Mouse (Mus musculus) thymus, postnatal 36 days (tissue): ENCODE measurements around the gene Celf5.
A peak's percentile ranks its signal among the peaks of the same experiment; 100 is the strongest.

Source experiments
- DNase-seq, 2 experiments: peaks; one replicate each; pipeline ENCODE4 v3.0.0; 2022; ENCODE audit warnings: mixed read lengths in 2 of 2

Gene Celf5

DNA sequence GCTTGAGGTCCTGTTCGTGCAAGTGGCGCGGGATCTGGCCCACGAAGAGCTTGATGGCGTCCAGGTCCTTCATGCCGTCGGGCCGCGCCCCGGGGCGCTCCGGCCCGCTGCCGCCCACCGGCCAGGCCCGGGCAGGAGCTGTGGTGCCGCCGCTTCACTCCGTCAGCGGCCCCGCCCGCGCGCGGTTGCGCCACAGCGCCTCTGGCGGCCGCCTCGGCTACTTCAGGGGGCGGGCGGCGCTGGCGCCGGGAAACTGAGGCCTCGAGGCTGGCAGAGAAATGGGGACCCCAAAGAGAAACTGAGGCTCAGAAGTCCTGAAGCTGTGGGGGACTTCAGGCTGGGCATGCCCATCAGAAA lies at the start of gene Celf5:
Gene Celf5 (minus strand): TSS at position 177 of the 357 bp plus-strand sequence.
- peak; percentile 59 to 68 for DNase-seq

DNA sequence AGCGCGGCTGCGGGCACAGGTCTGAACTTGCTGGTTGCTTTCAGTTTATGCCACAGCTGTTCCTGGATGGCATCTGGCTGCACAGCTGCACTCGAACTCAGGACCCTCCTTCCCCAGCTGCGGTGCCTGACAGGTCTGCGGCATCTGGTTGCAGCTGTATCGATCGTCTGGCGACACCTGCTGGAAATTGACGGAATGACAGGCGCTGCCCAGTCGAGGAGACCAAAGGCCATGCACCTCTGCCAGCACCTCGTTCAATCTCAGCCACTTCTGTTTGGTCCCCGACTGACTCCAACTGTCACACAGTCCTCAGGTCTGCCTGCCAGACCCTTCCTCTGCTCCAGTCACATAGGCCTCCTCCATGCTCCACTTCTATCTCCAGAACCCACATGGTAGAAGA lies 44.3 kb upstream of the Celf5 start:
- DNase-seq, result peak; percentile 83 to 86

DNA sequence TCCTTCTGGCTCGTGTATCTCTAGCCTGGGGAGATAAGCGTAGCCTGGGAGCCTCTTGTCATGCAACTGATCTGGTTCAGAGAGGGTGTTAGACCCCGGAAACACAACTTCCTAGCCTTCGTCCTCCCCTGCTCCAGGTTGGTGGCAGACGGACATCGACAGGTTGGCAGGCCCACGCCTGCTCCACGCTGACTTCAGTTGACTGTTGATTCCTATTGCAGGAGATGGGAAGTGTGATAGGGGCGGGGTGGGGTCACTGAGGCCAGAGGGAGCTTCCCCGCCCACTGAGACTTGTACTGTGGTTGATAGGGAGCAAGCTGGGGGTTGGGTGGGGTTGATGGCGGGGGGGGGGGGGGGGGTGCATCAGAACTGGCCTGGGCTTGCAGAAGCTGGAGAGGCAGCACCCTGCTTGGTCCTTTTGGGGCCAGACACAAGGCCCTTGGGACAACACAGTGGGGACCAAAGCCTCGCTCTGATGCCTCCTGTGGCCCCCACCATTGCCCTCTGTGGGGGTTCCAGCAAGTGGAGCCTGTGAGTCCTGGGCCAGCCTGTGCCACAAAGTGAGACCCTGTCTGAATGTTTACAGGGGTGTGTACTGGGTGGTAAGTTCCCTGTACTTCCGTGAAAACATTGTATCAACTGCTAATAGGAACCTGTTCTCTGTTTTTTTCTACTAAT lies 42.6 kb upstream of the Celf5 start:
- DNase-seq, result no peak

DNA sequence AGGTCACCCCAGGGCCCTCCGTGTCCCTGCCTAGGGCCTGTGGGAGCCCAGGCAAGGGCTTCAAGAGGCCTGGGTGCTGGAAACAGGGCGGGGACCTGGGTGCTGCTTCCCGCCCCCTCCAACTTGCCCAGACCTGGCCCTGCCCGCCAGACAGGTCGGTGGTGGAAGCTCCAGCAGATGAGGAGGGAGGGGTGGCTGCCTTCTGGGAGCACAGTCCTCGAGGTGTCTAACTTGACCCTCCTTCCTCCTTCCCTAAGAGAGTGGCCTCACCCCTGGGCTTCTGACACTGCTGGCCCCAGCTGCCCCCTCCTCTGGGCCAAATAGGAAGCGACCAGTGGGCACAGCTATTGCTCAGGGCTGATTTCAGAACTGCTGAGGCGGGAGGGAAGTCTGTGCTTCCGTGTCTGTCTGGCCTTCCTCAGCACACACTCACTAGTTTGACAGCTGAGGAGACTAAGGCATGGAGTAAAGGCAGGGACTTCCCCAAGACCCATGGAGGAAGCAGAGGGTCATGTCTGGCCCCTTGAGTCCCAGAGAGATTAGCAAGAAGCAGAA lies 41.6 kb upstream of the Celf5 start, which contains the start of gene Gna15:
Gene Gna15 (minus strand): TSS at position 175 of the 555 bp plus-strand sequence.
- DNase-seq, result no peak

DNA sequence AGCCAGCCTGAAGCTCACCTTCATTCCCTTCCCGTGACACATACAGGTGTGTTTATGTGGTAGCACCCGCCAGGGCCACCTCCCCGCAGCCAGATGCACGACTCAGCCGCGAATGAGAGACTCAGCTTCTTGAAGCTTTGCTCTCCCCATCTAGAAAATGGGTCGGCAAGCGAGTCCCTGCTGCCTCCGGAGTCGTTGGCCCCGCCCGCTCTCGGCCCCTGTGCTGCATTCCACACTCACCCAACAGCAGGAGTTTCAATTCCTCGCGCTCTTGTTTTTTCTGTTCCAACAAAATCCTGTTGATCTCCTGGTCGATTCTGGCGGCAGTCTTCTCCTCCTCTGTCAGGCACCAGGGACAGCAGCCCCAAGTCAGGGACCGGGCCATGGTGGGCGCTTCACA lies 41.1 kb upstream of the Celf5 start:
- no peak for DNase-seq

DNA sequence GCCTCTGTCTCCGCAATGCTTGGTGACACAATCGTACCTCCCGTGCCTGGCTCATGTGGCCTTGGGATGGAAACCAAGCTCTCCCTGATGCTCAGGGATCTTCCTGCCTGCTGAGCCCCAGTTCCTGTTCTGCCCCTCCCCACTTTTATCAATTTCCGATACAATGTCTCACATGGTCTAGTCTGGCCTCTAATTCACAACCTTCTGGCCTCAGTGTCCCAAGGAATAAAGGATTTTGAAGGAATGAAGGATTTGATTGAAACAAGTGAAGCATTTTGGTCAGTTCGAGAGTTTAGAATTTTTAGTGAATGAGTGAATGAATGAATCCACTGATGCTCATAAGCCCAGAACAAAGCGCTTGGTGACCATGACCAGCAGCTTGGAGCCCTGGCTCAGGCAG lies 40.6 kb upstream of the Celf5 start:
- no peak for DNase-seq

DNA sequence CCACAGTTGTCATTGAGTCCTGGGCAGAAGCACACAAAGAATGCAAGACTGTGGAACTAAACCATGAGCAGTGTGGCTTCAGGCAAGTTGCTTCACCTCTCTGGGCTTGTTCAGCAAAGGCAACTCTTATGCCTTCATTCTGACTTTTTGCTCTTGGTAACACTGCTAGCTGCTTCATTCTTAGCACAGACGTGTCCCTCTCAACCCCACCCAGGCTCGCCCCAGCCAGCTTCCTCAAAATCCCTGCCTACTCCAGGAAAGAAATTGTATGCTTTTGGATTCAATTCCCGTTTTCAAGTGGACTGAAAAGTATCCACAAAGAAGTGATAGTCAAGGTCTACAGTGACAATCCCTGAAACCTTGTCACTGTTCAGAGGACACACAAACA lies 37.5 kb upstream of the Celf5 start:
- DNase-seq, result no peak

DNA sequence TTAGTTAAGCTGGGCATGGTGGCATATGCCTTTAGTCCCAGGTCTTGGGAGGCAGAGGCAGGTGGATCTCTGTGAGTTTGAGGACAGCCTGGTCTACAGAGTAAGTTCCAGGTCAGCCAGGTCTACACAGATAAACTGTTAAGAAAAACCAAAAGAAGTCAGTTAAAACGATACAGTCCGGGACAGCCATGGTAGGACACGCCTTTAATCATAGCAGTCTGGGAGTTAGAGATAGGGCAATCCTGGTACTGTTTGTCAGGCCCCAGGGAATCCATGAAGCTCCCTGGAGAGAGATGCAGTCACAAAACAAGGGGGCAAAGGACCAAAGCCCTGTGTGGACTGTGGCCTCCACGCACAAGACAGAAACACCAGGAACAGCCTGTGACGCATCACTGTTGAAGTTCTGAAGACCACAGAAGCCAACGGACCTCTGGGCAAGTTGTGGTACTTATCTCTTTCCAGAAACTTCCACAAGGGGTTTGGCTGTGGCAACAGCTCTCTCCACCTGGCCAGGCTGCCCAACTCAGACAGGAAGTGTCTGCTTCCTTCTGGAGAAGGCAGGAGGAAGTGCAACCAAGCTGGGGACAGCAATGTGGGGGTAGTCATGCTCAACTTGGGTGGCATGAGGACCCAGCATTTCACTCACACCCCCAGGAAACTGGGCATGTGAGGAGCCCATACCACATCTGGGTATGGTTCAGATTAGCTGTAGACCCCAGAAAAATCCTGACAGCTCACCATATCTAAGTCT lies 36.9 kb upstream of the Celf5 start:
- DNase-seq, result no peak

DNA sequence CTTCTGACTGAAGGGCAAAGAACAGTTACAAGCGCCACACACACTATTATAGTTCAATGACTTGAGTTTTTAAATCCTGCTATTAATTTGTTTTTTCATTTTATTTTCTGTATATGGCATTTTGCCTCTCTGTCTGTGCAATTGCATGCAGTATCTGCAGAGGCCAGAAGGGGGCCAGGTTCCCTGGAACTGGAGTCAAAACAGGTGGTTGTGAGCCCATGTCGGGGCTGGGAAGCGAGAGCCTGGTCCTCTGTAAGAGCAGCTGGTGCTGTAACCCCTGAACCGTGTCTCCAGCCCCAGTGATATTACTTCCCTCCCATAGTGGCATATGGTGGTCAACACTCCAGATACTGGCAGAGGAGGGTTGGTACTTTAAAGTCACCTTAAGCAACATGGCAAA lies 36.0 kb upstream of the Celf5 start:
- peak; percentile 79 to 82 for DNase-seq

DNA sequence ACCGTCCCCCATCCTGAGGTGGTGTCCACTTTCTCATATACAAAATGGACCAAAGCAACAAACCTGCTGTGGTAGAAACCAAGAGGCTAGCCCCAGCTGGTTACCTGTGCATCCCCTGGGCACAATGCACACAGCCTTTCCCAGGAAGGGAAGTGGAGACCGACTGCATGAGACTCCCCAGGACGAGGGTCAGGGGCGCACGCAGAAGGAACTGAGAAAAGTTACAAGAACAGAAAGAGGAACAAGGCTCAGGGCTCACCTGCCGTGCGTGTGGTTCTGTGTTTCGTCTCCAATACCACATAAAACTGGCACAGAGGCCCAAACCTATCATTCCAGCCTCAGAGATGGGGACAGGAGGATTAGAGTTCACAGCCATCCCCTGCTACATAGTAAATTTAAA lies 34.7 kb upstream of the Celf5 start:
- DNase-seq, result no peak

DNA sequence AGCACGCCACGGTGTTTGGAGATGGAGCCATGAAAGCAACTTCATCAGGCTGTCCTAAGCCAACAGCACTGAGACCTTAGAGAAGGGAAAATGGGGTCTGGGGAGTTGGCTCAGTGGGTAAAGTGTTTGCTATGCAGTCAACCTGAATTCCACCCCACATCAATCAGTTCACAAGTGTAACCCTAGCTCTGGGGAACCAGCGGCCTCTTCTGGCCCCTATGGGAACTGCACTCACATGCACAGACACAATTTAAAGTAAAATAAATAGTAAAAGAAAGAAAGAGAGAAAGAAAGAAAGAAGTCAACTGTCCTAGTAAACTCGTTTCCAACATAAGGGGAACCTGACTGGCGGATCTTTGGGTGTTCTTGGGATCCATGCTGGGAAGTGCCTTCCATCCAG lies 31.3 kb upstream of the Celf5 start:
- no peak for DNase-seq

DNA sequence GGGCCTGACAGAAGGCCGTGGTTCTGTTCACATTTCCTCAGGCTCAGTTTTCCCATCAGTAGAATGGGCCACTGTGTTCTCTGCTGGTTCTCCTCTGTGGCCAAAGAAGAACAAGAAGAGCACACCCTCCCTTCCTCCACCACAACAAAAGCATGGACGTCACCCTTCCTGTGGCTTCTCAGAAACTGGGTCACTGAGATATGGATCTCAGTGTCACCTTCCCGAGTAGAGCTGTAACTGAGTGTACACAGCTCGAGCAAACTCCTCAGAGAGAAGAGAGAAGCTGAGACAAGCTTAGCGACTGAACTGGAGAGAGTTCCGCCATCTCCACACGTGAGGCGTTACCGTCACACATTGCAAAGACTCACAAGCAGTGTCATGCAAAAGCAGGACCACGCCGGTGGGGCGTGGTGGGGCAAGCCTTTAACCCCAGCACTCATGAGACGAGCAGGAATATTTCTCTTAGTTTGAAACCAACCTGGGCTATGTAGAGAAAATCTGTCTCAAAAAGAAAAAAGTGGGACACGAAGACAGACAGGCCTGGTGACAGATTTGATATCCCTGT lies 27.8 kb upstream of the Celf5 start:
- no peak for DNase-seq

DNA sequence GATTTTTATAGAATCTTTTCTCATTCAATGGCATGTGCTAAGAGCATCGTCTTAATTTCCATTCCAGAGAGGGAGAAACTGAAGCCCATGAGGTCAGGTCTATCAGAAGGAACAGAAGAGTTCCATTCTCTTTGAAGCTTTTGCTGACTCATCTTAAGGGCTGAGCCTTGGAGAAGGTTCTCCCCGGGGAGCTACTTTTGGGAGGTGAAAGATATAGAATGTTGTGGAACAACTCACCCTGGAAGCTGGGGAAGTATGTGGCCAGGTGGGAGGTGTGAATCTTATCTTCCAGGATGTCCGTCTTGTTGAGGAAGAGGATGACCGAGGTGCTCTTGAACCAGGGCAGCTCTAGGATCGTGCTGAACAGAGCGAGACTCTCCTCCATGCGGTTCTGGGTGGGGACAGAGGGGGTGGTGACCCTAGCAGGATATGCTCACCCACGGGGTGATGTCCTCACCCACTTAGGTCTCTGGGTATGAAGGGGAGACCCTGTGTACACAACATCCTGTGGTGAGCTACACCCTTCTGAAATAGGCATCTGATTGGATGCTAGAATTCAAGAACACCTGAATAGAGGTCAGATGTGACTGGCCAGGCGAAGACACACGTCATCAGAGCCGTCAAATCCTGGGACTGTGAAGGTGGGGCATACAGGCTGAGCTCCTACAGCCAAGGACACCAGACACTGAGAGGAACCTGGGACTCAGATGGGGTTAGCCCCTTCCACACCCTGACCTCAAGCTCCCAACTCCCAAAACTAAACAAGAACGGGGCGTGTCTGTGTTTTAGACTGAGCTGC lies 25.4 kb upstream of the Celf5 start:
- no peak for DNase-seq

DNA sequence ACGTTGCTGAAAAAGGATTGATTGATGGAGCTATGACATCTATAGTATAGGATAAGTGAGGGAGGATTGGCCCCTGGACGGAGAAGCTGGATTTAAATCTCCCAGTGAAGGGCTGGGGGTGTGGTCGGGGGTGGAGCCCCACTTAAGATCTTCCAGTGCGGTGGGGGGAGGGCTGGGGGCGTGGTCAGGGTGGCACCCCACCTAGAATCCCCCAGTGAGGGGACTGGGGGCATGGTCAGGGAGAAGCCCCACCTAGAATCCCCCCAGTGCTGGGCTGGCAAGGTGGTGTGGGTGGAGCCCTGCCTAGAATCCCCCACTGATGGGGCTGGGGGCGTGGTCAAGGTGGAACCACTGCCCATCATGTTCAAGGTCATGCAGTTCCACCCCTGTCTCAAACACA lies 24.6 kb upstream of the Celf5 start:
- no peak for DNase-seq

DNA sequence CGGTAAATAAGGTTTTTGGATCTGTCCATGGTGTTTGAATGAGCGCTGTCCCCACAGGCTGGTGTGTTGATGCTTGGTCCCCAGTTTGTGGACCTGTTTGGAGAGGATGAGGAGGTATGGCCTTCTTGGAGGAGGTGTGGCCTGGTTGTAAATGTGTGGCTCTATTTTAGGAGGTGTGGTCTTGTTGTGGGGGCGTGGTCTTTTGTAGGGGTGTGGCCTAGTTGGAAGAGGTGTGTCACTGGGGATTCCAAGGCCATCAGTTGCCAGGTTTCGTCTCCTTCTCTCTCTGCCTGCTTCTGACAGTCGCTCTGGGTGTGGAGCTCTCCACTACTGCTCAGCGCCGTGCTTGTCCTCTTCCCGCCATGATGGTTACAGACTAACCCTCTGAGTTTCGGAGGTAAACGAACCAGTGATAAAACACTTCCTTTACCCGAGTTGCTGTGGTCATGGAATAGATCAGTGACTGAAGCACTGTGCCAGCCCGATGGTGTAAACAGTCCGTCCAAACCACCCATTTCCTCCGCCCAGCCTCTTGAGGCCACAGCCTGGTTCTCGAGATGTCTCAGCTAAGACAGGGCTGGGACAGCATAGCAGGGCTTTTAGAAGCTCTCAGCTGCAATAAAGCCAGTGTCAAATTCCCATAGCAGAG lies 22.6 kb upstream of the Celf5 start:
- DNase-seq, result no peak

DNA sequence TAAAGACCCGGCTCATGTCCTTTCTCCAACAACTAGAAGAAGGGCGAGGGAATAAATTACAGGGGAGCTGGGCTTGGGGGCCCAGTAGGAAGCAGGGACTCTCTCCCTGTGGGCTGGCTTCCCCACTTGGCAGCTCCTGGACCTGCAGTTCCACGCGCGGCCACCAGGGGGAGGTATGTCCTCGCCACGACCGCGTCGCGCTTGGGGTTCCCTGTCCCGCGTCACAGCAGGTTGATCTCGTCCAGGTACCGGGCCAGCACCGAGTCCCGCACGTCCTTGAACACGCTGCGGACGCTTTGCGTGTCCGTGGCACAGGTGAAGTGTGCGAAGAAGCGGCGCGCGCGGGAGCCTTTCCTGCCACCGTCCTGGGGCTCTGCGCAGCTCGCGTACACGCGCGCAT lies 20.1 kb upstream of the Celf5 start:
- peak; percentile 86 to 91 for DNase-seq

DNA sequence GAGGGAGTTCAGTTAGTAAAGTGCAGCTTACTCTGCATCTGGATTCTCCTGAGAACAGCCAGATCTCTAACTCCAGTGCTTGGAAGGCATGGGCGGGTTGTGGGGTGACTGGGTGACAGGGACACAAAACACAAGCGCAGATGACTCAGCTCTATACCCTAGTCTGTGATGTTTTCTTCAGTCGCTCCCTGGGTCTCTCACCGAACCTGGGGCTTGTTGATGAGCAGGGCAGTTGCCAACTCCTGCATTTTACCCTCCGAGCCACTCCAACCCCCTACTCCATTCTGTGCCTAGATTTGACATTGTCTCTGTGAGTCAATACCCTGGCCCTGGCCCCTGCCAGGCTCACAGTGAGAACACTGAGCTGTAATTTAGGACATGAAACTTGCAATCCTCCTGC lies 19.4 kb upstream of the Celf5 start:
- no peak for DNase-seq

DNA sequence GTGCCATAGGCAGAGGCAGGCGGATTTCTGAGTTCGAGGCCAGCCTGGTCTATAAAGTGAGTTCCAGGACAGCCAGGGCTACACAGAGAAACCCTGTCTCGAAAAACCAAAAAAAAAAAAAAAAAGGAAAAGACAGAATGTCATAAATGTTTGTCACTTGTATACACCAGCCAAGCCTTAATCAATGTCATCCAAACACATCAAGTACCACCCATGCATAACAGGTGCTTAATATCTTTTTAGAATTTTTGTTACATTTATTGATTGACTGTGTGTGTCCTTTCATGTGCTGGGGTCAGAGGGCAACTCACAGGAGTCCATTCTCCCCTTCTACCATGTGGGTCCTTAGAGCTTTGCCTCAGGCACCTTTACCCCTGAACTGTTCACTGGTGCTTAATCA lies 17.5 kb upstream of the Celf5 start, which contains the start of gene S1pr4:
Gene S1pr4 (minus strand): TSS at position 101 of the 400 bp plus-strand sequence.
- DNase-seq, result no peak

DNA sequence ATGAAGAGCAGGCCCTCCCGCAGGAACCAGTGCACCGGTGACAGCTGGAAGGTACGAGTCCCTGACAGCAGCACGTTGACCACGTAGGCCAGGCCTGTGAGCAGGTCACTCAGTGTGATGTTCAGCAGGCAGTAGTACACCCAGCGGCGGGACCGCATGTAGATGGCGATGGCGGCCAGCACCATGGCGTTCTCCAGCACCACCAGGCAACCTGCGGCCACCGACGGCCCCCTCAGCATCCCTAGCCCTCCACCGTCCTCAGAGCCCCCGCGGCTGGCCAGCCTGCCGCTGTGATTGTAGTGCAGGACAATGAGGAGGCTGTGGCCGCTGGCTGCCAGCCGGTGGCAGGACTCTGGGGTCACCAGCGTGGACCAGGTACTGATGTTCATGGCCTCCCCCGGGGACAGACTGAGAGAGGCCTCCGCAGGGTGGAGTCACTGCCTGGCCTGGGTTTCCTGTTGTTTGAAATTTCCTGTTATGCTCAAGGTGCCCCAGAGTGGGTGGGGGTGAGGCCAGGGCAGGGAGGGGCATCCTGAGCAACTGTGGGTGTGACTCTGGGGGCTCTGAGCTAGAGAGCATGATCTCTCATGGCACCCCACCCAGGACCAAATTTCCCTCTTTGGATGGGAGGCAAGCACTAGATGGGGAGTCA lies 16.9 kb upstream of the Celf5 start:
- peak; percentile 82 to 89 for DNase-seq

DNA sequence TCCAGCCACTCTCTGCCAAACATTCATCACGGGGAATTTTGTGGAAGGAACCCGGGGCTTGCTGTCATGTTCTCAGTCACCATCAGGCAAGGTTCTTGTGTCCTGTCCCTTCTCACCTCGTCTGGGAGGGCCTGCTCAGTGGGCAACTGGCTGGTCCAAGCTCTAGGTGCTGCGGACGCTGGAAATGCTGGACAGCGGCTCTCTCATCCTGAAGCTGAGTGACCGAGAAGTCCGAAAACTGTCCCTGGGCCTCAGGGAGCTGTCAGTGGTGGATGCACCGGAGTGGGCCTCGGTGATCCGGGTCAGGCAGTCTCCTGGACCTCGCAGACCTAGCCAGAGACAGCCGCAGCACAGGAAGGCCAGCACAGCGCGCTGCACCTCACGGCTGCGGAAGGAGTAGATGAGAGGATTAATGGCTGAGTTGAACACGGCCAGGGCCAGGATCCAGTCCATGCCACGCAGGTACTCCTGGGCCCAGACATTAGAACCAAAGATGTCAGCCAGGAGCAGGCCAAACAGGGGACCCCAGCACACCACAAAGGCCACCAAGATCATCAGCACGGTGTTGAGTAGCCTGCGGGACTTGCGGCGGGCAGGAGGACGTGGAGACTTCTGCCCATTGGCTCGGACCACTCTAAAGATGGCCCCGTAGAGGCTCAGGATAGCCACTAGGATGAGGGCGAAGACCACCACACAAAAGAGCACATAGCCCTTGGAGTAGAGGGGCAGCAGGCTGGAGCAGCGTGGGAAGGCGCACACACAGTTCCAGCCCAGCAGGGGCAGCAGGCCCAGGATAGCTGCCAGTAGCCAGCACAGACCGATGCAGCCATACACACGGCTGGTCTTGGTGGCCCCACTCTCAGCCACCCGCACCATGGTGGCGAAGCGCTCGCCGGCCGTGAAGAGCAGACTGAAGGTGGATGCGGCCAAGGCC lies 16.1 kb upstream of the Celf5 start:
- peak; percentile 35 to 56 for DNase-seq
